Mouse (Mus musculus) gastrocnemius, adult 2 months (tissue): ENCODE results near the gene Zc3h7b. TPM values are rescaled to one million over a fixed set of nuclear protein-coding genes. Genes with fewer than 3 reads are reported as not detected.

Source experiments
- DNase-seq: peaks from one replicate; pipeline ENCODE4 v3.0.0; 2022
- H3K27ac ChIP-seq: fragments of 200-600 bp; 2 replicates; pipeline ENCODE4 v1.8.1; 2022; ENCODE audit warnings: mild to moderate bottlenecking
- H3K4me3 ChIP-seq: fragments of 200-600 bp; 2 replicates; pipeline ENCODE4 v1.8.1; 2022; ENCODE audit warnings: mild to moderate bottlenecking, moderate library complexity
- CTCF ChIP-seq: fragments of 200-600 bp; IDR thresholded peaks from 2 replicates; pipeline ENCODE4 v1.8.1; 2022; ENCODE audit warnings: antibody characterized with exemption, mild to moderate bottlenecking, moderate library complexity
- intact Hi-C: fragments of 180-260 bp; cut with DNase I; formaldehyde crosslinking; loops from one replicate; pipeline ENCODE4 v1.15.1; 2025
- total RNA-seq, 2 experiments: library from RNA; stranded (reverse); gene quantifications; 2 replicates each; pipeline ENCODE4 v1.2.3; 2021

Gene Zc3h7b
- total RNA-seq, 2 experiments from 2014 or later, result 30.2 to 34.3 TPM

- Histone ChIP-seq H3K4me3 (no peak overlapping the region), H3K27ac (no peak overlapping the region)
- TF ChIP-seq CTCF, result no peak
- intact Hi-C loops, result no loop called here
- DNase-seq, result no peak
Measured at GRCm38 (mm10) chr15:81776631-81777422, 32.0 kb downstream of the Zc3h7b start.

- no peak for DNase-seq
- intact Hi-C loops, result no loop called here
- TF ChIP-seq CTCF, result no peak
Measured at GRCm38 (mm10) chr15:81781816-81782215, 37.0 kb downstream of the Zc3h7b start.

GRCm38 (mm10) chr15:81784762-81785161 lies 39.9 kb downstream of the Zc3h7b start:
- Histone ChIP-seq H3K4me3 (no peak overlapping the region), H3K27ac (no peak overlapping the region)
- TF ChIP-seq CTCF, result peak; percentile 49
- DNase-seq, result no peak
- intact Hi-C loops, result no loop called here

More at GRCm38 (mm10) chr15:81781816-81782215, 37.0 kb downstream of the Zc3h7b start:
- Histone ChIP-seq H3K4me3 (no peak overlapping the region), H3K27ac (no peak overlapping the region)

- no peak for TF ChIP-seq CTCF
- no peak for DNase-seq
- Histone ChIP-seq H3K27ac (no peak overlapping the region), H3K4me3 (no peak overlapping the region)
- intact Hi-C loops, result no loop called here
Measured at GRCm38 (mm10) chr15:81785701-81786100, 40.8 kb downstream of the Zc3h7b start.

- intact Hi-C loops, result no loop called here
- no peak for TF ChIP-seq CTCF
- H3K4me3 ChIP-seq, result no peak overlapping the region
- no peak for DNase-seq
- H3K27ac ChIP-seq, result no peak overlapping the region
Measured at GRCm38 (mm10) chr15:81787525-81787924, 42.7 kb downstream of the Zc3h7b start.

- Histone ChIP-seq H3K27ac (no peak overlapping the region), H3K4me3 (no peak overlapping the region)
- DNase-seq, result no peak
- intact Hi-C loops, result no loop called here
- TF ChIP-seq CTCF, result no peak
Measured at GRCm38 (mm10) chr15:81792444-81792843, 47.6 kb downstream of the Zc3h7b start.

GRCm38 (mm10) chr15:81796228-81796627 lies 51.4 kb downstream of the Zc3h7b start:
- H3K4me3 ChIP-seq, result no peak overlapping the region
- intact Hi-C loops, result loop anchor here (5.0 kb wide), 1 partner anchor 49 kb away; the partner anchor contains the start of genes Rangap1 and Zc3h7b
- peak; percentile 56 for TF ChIP-seq CTCF
- peak overlapping the region; percentile 75 for H3K27ac ChIP-seq
- peak; percentile 49 for DNase-seq

GRCm38 (mm10) chr15:81797861-81798260 lies 53.0 kb downstream of the Zc3h7b start:
- peak; percentile 73 for DNase-seq
- intact Hi-C loops, result loop anchor here (5.0 kb wide), 1 partner anchor 51 kb away; the partner anchor contains the start of genes Rangap1 and Zc3h7b
- Histone ChIP-seq H3K4me3 (no peak overlapping the region), H3K27ac (peak overlapping the region; percentile 75)
- TF ChIP-seq CTCF, result no peak

- H3K27ac ChIP-seq, result peak overlapping the region; percentile 75
- TF ChIP-seq CTCF, result no peak
- peak; percentile 64 for DNase-seq
- intact Hi-C loops, result loop anchor here (5.0 kb wide), 1 partner anchor 51 kb away; the partner anchor contains the start of genes Rangap1 and Zc3h7b
- no peak overlapping the region for H3K4me3 ChIP-seq
Measured at GRCm38 (mm10) chr15:81798421-81798820, 53.6 kb downstream of the Zc3h7b start.

GRCm38 (mm10) chr15:81800391-81800790 lies 55.5 kb downstream of the Zc3h7b start:
- Histone ChIP-seq H3K4me3 (no peak overlapping the region), H3K27ac (no peak overlapping the region; the same call in 1 of the 2 replicates)
- DNase-seq, result no peak
- TF ChIP-seq CTCF, result no peak
- intact Hi-C loops, result no loop called here

GRCm38 (mm10) chr15:81802001-81802890 lies 57.4 kb downstream of the Zc3h7b start, which contains the start of gene Tef:
Gene Tef, plus strand, starts transcription at chr15:81802421.
- peak; percentile 100 for DNase-seq
- Histone ChIP-seq H3K27ac (peak within 1 kb of the TSS; percentile 96), H3K4me3 (peak within 1 kb of the TSS; percentile 83)
- intact Hi-C loops, result no loop called here
- peak; percentile 43 for TF ChIP-seq CTCF

GRCm38 (mm10) chr15:81802941-81803351 lies 58.1 kb downstream of the Zc3h7b start:
- intact Hi-C loops, result no loop called here
- peak; percentile 85 for DNase-seq
- Histone ChIP-seq H3K4me3 (peak overlapping the region; percentile 83), H3K27ac (peak overlapping the region; percentile 96)
- TF ChIP-seq CTCF, result no peak
